Mouse (Mus musculus) forebrain, embryonic 12.5 days (tissue): Measurements from ENCODE around the gene Xkrx. TPM values are rescaled to one million over a fixed set of nuclear protein-coding genes. Genes with fewer than 3 reads are reported as not detected.

Experiments
- ATAC-seq: fragments of 200-750 bp; cut with Nextera tagmentation; 2 replicates; pipeline ENCODE4 v1.8.0; 2017; ENCODE audit warnings: moderate TSS enrichment; ENCODE audit not compliant: low FRiP score
- H3K27ac ChIP-seq: fragments of 300-500 bp; sonication (generic); 2 replicates; pipeline ENCODE4 v1.5.1; 2016; ENCODE audit warnings: mild to moderate bottlenecking
- H3K27me3 ChIP-seq: fragments of 300-500 bp; sonication (generic); 2 replicates; pipeline ENCODE4 v1.6.1; 2016; ENCODE audit warnings: mild to moderate bottlenecking
- H3K36me3 ChIP-seq: fragments of 300-500 bp; sonication (generic); replicated peaks from 2 replicates; pipeline ENCODE4 v1.6.1; 2016; ENCODE audit warnings: mild to moderate bottlenecking
- H3K4me1 ChIP-seq: fragments of 300-500 bp; sonication (generic); 2 replicates; pipeline ENCODE4 v1.6.1; 2016
- H3K4me2 ChIP-seq: fragments of 300-500 bp; sonication (generic); 2 replicates; pipeline ENCODE4 v1.6.1; 2016; ENCODE audit warnings: mild to moderate bottlenecking, moderate library complexity
- H3K4me3 ChIP-seq: fragments of 300-500 bp; sonication (generic); replicated peaks from 2 replicates; pipeline ENCODE4 v1.5.1; 2016; ENCODE audit warnings: mild to moderate bottlenecking
- H3K9ac ChIP-seq: fragments of 300-500 bp; sonication (generic); 2 replicates; pipeline ENCODE4 v1.6.1; 2016; ENCODE audit warnings: mild to moderate bottlenecking
- H3K9me3 ChIP-seq: fragments of 300-500 bp; sonication (generic); 2 replicates; pipeline ENCODE4 v1.6.1; 2016
- WGBS: fragments of 180-500 bp; shearing (Covaris S2); methylation state at CpG from one replicate; pipeline ENCODE4 v1.1.7; 2016; 5-methylcytosine and 5-hydroxymethylcytosine counted together
- polyA plus RNA-seq: library from polyadenylated mRNA; unstranded; fragments of >200 nt; fragmentation: Nextera tagmentation; extraction: Ambion mirVana; gene quantifications from 2 replicates; pipeline ENCODE4 v1.2.1, GENCODE M21; 2016

Xkrx gene
- polyA plus RNA-seq, 1 experiment from 2014 or later = 0.17 TPM

DNA sequence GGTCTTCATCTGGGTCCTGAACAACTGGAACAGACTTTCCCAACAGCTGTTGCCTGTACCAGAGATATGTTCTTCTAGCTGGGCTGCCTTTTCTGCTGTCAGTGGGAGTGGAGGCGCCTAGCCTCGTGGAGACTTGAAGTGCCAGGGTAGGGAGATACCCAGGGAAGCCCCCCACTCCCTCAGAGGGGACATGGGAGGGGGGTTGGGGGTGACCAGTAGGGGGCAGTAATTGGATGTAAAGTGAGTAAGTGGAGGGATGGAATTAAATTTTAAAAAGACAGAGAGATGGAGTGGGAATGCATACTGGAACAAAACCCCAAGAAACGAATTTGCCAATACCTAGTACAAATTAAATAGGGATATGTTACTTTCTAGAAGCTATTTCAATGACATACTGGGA lies 28.1 kb downstream of the Xkrx start:
- peaks cover 18% of the 10 kb centered on the region; the same call in 1 of the 2 replicates for H3K27me3 ChIP-seq
- H3K36me3 ChIP-seq = no peaks in the 10 kb centered on the region
- H3K27ac ChIP-seq = no peak overlapping the region
- H3K4me2 ChIP-seq = no peak overlapping the region
- H3K9ac ChIP-seq = no peak overlapping the region
- H3K9me3 ChIP-seq = no peaks in the 10 kb centered on the region
- 49% methylated on average over 3 of the region's 3 CpGs for WGBS
- ATAC-seq = no peak
- no peaks in the 10 kb centered on the region for H3K4me1 ChIP-seq
- H3K4me3 ChIP-seq = no peak overlapping the region

- no peaks in the 10 kb centered on the region for H3K9me3 ChIP-seq
- H3K4me3 ChIP-seq = no peak overlapping the region
- ATAC-seq = no peak
- H3K27me3 ChIP-seq = peaks cover 21% of the 10 kb centered on the region; the same call in 1 of the 2 replicates
- H3K9ac ChIP-seq = no peak overlapping the region
- no peak overlapping the region for H3K27ac ChIP-seq
- H3K36me3 ChIP-seq = no peaks in the 10 kb centered on the region
- WGBS = 24% methylated on average over 5 of the region's 5 CpGs
- H3K4me1 ChIP-seq = no peaks in the 10 kb centered on the region
- no peak overlapping the region for H3K4me2 ChIP-seq
Observed at GRCm38 (mm10) chrX:134132295-134132694, 29.6 kb downstream of the Xkrx start.

- no peak overlapping the region for H3K9ac ChIP-seq
- H3K36me3 ChIP-seq = no peaks in the 10 kb centered on the region
- no peaks in the 10 kb centered on the region for H3K4me1 ChIP-seq
- no peak overlapping the region for H3K4me3 ChIP-seq
- ATAC-seq = no peak
- no peak overlapping the region for H3K4me2 ChIP-seq
- no peak overlapping the region for H3K27ac ChIP-seq
- 87% methylated on average over 3 of the region's 3 CpGs for WGBS
- no peaks in the 10 kb centered on the region for H3K9me3 ChIP-seq
- peaks cover 20% of the 10 kb centered on the region; the same call in 1 of the 2 replicates for H3K27me3 ChIP-seq
Observed at GRCm38 (mm10) chrX:134128549-134128948, 33.3 kb downstream of the Xkrx start.

DNA sequence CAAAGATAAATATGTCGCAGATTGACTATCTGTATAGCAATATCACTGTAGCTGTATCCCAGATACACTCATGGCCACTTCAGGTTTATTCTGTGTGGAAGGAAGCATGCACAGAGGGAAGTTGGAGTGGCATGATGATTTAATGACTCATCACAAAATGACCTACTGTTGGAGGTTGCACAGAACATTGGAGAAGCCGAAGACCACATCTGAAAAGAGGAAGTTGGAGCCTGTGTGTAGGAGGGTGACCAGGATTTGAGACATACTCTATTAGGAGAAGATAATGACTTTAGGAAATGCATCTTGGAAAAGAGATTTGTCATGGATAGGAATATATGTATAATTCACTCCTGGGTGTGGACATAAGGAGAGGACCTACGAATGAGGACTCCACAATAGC lies 45.5 kb downstream of the Xkrx start:
- WGBS = 79% methylated on average over 3 of the region's 3 CpGs

DNA sequence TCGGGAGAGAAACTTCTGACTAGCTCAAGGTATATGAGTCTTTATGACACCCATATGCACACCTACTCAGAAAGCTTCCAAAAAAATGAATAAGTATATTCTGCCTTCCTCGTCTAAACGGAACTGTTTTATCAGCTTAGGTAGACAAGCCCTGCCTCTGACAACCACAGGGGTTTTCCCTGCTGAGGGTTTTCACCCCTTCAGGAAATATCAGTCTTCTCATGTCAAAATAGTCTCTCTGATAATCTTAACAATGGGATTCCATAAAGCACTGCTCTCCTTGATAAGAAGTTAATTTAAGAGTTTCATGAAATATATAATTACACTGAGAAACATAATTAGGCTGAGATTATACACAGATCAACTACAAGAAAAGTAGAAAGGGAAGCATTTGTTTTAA lies 50.1 kb downstream of the Xkrx start:
- no peak overlapping the region for H3K4me2 ChIP-seq
- H3K27ac ChIP-seq = no peak overlapping the region
- no peak overlapping the region for H3K4me3 ChIP-seq
- no peaks in the 10 kb centered on the region for H3K9me3 ChIP-seq
- 81% methylated on average over 3 of the region's 3 CpGs for WGBS
- H3K36me3 ChIP-seq = no peaks in the 10 kb centered on the region
- ATAC-seq = no peak
- no peaks in the 10 kb centered on the region for H3K4me1 ChIP-seq
- H3K9ac ChIP-seq = no peak overlapping the region
- H3K27me3 ChIP-seq = peaks cover 11% of the 10 kb centered on the region; the same call in 1 of the 2 replicates

More for the DNA sequence above, 45.5 kb downstream of the Xkrx start:
- Histone ChIP-seq H3K4me2 (no peak overlapping the region), H3K4me3 (no peak overlapping the region), H3K4me1 (no peaks in the 10 kb centered on the region), H3K9ac (no peak overlapping the region), H3K36me3 (no peaks in the 10 kb centered on the region), H3K27ac (no peak overlapping the region), H3K9me3 (no peaks in the 10 kb centered on the region), H3K27me3 (peaks cover 21% of the 10 kb centered on the region)
- no peak for ATAC-seq

DNA sequence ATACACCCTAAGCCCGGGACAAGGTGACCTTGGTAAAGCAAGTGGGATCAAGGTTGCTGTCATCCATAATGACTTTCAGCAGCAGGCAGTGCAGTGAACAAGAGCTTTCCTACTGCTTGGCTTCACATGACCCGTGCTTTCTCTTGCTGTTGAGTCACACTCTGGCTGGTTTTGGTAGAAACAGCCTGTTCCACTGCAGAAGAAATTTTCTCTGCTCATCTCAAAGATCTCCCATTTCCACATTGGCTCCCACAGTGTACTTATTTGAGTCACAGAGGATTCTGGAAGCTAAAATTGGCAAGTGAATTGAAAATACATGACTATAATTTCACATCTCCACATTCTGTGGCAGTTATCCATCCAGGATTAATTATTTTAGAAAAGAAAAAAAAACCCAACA lies 59.2 kb downstream of the Xkrx start:
- H3K27ac ChIP-seq = no peak overlapping the region
- no peaks in the 10 kb centered on the region for H3K27me3 ChIP-seq
- no peaks in the 10 kb centered on the region for H3K36me3 ChIP-seq
- H3K4me2 ChIP-seq = no peak overlapping the region
- ATAC-seq = no peak
- no peaks in the 10 kb centered on the region for H3K4me1 ChIP-seq
- no peaks in the 10 kb centered on the region for H3K9me3 ChIP-seq
- H3K4me3 ChIP-seq = no peak overlapping the region
- H3K9ac ChIP-seq = no peak overlapping the region
- WGBS = 77% methylated on average over 2 of the region's 2 CpGs

Other genes starting within 250 kb of the Xkrx start
- 0.81 and 1.00 TPM in 2 replicates for gene Sytl4, start 180.3 kb downstream of the Xkrx start, polyA plus RNA-seq
- gene Cstf2, start 102.9 kb downstream of the Xkrx start, polyA plus RNA-seq = 72.8 and 74.4 TPM in 2 replicates
- not detected in 2 replicates for gene Arl13a, start 25.4 kb upstream of the Xkrx start, polyA plus RNA-seq
- gene Nox1, start 59.9 kb upstream of the Xkrx start, polyA plus RNA-seq = 0.08 and 0.14 TPM in 2 replicates
- gene Trmt2b, start 114.9 kb upstream of the Xkrx start, polyA plus RNA-seq = 8.3 and 9.3 TPM in 2 replicates
- 45.5 and 45.6 TPM in 2 replicates for gene Tmem35a, start 133.1 kb upstream of the Xkrx start, polyA plus RNA-seq
- 26.2 and 28.8 TPM in 2 replicates for gene Cenpi, start 146.0 kb upstream of the Xkrx start, polyA plus RNA-seq
- 11.1 and 11.5 TPM in 2 replicates for gene Drp2, start 242.5 kb upstream of the Xkrx start, polyA plus RNA-seq